Mouse (Mus musculus) heart, postnatal 0 days (tissue): Measurements from ENCODE around the gene Clhc1. TPM values are rescaled to one million over a fixed set of nuclear protein-coding genes. Genes with fewer than 3 reads are reported as not detected.
A peak's percentile ranks its signal among the peaks of the same experiment; 100 is the strongest.

Experiments used
- ATAC-seq: fragments of 200-750 bp; cut with Nextera tagmentation; 2 replicates; pipeline ENCODE4 v1.8.0; 2017; ENCODE audit warnings: low read depth, moderate number of reproducible peaks, moderate library complexity; ENCODE audit not compliant: insufficient read depth
- DNase-seq: peaks from one replicate; pipeline ENCODE4 v3.0.0-alpha.2; 2016; ENCODE audit warnings: low spot score
- H3K27ac ChIP-seq: fragments of 300-500 bp; sonication (generic); 2 replicates; pipeline ENCODE4 v1.5.1; 2014; ENCODE audit warnings: low read depth, mild to moderate bottlenecking
- H3K27me3 ChIP-seq: fragments of 300-500 bp; sonication (generic); 2 replicates; pipeline ENCODE4 v1.6.1; 2014; ENCODE audit warnings: low read length, mixed read lengths; ENCODE audit not compliant: control insufficient read depth, insufficient read depth
- H3K36me3 ChIP-seq: fragments of 300-500 bp; sonication (generic); replicated peaks from 2 replicates; pipeline ENCODE4 v1.6.1; 2014; ENCODE audit warnings: low read length, mixed read lengths; ENCODE audit not compliant: control insufficient read depth, insufficient read depth
- H3K4me1 ChIP-seq: fragments of 300-500 bp; sonication (generic); 2 replicates; pipeline ENCODE4 v1.6.1; 2014; ENCODE audit warnings: antibody characterized with exemption; ENCODE audit not compliant: control insufficient read depth, insufficient read depth
- H3K4me2 ChIP-seq: fragments of 300-500 bp; sonication (generic); 2 replicates; pipeline ENCODE4 v1.6.1; 2014; ENCODE audit warnings: low read depth, mild to moderate bottlenecking, low read length, moderate library complexity
- H3K4me3 ChIP-seq: fragments of 300-500 bp; sonication (generic); 2 replicates; pipeline ENCODE4 v1.5.1; 2014; ENCODE audit warnings: low read depth, low read length
- H3K9ac ChIP-seq: fragments of 300-500 bp; sonication (generic); replicated peaks from 2 replicates; pipeline ENCODE4 v1.6.1; 2014; ENCODE audit warnings: low read depth, low read length, mixed read lengths
- H3K9me3 ChIP-seq: fragments of 300-500 bp; sonication (generic); replicated peaks from 2 replicates; pipeline ENCODE4 v1.6.1; 2016; ENCODE audit warnings: low read length; ENCODE audit not compliant: control insufficient read depth
- CTCF ChIP-seq: IDR thresholded peaks from 2 replicates; pipeline ENCODE4 v1.5.1; 2016; ENCODE audit warnings: antibody characterized with exemption, control low read depth, low read depth
- EP300 ChIP-seq: IDR thresholded peaks from 2 replicates; pipeline ENCODE4 v1.6.1; 2016; ENCODE audit warnings: antibody characterized with exemption, low read depth
- WGBS: fragments of 180-500 bp; shearing (Covaris S2); extraction: QIAGEN DNeasy Blood & Tissue Kit; methylation state at CpG from one replicate; pipeline ENCODE4 v1.1.7; 2014; 5-methylcytosine and 5-hydroxymethylcytosine counted together
- polyA plus RNA-seq: library from polyadenylated mRNA; unstranded; fragments of >200 nt; fragmentation: Nextera tagmentation; extraction: Ambion mirVana; gene quantifications from 2 replicates; pipeline ENCODE4 v1.2.1, GENCODE M21; 2015
- total RNA-seq: library from RNA; depleted of rRNA; stranded (reverse); fragments of >200 nt; gene quantifications from 2 replicates; pipeline ENCODE4 v1.2.3, GENCODE M21; 2014; ENCODE audit warnings: low replicate concordance

Gene Clhc1
- total and polyA plus RNA-seq, 2 experiments from 2014 or later = 0.11 TPM; not detected in 1

DNA sequence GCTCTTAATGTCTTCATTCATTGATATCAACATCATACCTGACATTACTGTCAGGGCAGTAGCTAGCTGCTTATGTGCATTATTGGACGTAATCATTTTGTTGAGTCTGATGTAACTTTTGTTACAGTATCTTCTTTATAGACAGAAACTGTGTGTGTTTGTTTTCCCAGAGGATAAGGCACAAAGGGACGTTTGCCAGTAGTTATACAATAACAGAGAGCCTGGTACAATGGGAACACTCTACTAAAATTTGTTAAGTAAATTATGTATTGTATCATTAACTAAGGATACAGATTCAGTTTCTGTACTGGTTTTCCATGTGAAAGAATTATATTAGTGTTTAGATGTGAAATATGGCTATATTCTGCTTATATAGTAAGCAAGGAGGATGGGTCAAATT lies 24.9 kb downstream of the Clhc1 start:
- ATAC-seq (no peak), DNase-seq (no peak)
- Histone ChIP-seq H3K9me3 (no peaks in the 10 kb centered on the region), H3K27me3 (no peaks in the 10 kb centered on the region), H3K4me1 (no peaks in the 10 kb centered on the region), H3K4me2 (no peak overlapping the region), H3K9ac (no peak overlapping the region), H3K4me3 (no peak overlapping the region), H3K27ac (no peak overlapping the region), H3K36me3 (no peaks in the 10 kb centered on the region)
- TF ChIP-seq EP300 = no peak
- no peak for TF ChIP-seq CTCF
- 67% methylated on average over 2 of the region's 2 CpGs for WGBS

DNA sequence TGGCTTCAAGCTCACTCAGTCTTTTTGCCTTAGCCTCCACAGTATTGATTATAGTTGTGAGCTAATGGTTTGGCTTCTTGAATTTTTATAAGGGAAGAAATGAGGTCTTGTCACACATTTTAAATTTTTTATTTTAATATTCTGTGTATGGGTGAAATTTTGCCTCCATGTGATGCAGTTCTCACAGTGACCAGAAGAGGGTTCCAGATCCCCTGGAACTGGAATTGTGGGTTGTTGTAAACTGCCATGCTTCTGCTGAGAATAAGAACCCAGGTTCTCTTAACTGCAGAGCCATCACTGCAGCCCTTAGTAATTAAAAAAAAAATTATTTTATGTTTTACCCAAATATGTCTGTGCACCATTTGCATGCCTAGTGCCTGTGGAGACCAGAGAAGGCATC lies 31.9 kb downstream of the Clhc1 start:
- ATAC-seq = no peak

DNA sequence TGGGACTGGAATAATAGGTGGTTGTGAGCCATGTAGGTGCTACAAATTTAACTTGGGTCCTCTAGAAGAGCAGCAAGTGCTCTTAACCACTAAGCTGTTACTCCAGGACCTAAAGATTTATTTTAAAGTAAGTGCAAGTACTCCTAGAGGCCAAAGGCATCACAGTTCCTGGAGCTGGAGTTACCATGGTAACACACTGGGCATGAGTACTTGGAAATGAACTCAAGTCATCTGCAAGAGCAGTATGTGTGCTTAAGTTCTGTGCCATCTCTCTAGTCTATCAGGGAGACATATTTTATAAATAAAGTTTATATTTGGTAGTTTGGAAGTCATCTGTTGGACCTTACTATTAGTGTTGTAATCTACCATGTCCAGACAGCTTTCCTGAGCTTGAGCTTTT lies 47.5 kb downstream of the Clhc1 start:
- no peak for DNase-seq
- TF ChIP-seq CTCF (no peak), EP300 (no peak)

More for the DNA sequence above, 31.9 kb downstream of the Clhc1 start:
- no peak for DNase-seq
- H3K9me3 ChIP-seq = 0 out of 2 replicates have a peak, but pooled peaks cover 4% of the 10 kb centered on the region
- no peak overlapping the region for H3K9ac ChIP-seq
- H3K4me2 ChIP-seq = no peak overlapping the region
- TF ChIP-seq CTCF (peak; percentile 57), EP300 (no peak)
- H3K27ac ChIP-seq = no peak overlapping the region
- H3K4me1 ChIP-seq = no peaks in the 10 kb centered on the region
- no peak overlapping the region for H3K4me3 ChIP-seq
- no peaks in the 10 kb centered on the region for H3K27me3 ChIP-seq
- no peaks in the 10 kb centered on the region for H3K36me3 ChIP-seq

DNA sequence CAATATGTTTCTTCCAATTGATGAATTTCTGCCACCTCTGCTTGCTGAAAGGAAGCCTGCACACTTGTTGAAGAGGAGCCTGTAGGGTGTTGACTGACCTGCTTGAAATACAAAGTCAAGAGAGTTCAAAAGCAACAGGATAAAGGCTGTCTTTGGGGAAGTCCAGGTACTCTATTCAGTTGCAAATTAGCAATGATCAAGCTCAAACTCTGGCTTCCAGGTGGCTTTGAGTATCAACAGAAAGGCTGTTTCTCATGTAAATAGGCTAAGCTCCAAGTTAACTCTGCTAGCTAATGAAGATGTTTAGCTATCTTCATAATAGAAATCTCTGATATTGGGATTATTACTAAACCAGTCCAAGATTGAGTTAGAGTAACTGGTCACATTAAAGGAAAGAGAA lies 49.4 kb downstream of the Clhc1 start:
- H3K4me3 ChIP-seq = no peak overlapping the region
- ATAC-seq = no peak
- no peak overlapping the region for H3K9ac ChIP-seq
- no peak for DNase-seq
- H3K4me1 ChIP-seq = no peaks in the 10 kb centered on the region
- no peaks in the 10 kb centered on the region for H3K27me3 ChIP-seq
- no peaks in the 10 kb centered on the region for H3K36me3 ChIP-seq
- H3K4me2 ChIP-seq = no peak overlapping the region
- no peaks in the 10 kb centered on the region for H3K9me3 ChIP-seq
- no peak for TF ChIP-seq CTCF
- no peak for TF ChIP-seq EP300
- no peak overlapping the region for H3K27ac ChIP-seq

More for the DNA sequence above, 47.5 kb downstream of the Clhc1 start:
- no peaks in the 10 kb centered on the region for H3K27me3 ChIP-seq
- ATAC-seq = no peak
- no peak overlapping the region for H3K4me2 ChIP-seq
- no peak overlapping the region for H3K27ac ChIP-seq
- H3K9me3 ChIP-seq = no peaks in the 10 kb centered on the region
- no peaks in the 10 kb centered on the region for H3K36me3 ChIP-seq
- no peak overlapping the region for H3K4me3 ChIP-seq
- H3K9ac ChIP-seq = no peak overlapping the region
- H3K4me1 ChIP-seq = no peaks in the 10 kb centered on the region

DNA sequence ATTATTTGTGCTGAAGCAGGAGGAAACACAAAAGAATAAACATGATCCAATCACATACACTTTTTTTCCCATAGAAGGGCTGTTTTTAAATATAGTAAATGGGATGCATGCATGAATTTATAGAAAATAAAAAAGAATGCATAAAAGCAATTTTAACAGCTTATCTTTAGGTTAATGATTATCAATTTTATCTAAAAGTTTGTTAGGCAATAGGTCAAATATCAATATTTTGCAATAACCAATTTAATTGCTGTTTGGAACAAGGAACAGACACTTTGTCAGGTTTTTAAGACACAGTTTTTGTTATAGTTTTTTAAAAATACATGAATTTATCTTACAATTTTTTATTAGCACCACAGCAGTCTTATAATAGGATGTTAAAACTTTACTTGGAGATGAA lies 51.2 kb downstream of the Clhc1 start:
- ATAC-seq (no peak), DNase-seq (no peak)
- H3K9ac ChIP-seq = no peak overlapping the region
- H3K27me3 ChIP-seq = no peaks in the 10 kb centered on the region
- no peak overlapping the region for H3K27ac ChIP-seq
- H3K36me3 ChIP-seq = no peaks in the 10 kb centered on the region
- no peak overlapping the region for H3K4me3 ChIP-seq
- H3K4me2 ChIP-seq = no peak overlapping the region
- no peak for TF ChIP-seq CTCF
- TF ChIP-seq EP300 = no peak
- no peaks in the 10 kb centered on the region for H3K4me1 ChIP-seq
- no peaks in the 10 kb centered on the region for H3K9me3 ChIP-seq

DNA sequence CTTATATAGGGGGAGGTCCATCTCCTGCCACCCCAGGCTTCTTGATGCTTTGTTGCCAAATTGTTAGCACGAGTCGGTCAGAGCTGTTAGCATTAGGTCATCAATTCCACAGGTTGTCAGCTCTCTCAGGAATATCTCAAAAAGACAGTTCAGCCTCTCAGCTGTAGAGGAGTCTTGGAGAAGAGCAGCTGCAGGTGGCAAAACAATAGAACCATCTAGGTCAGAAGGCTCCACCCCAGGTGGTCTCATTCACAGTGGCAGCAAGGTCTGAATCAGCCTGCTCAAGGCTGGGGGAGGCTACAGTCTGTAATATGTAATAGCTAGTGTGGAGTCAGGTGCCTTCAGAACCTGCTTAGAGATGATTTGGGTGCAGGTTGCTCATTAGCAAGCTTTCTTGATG lies 55.8 kb downstream of the Clhc1 start:
- DNase-seq (no peak), ATAC-seq (no peak)
- Histone ChIP-seq H3K36me3 (no peaks in the 10 kb centered on the region), H3K27ac (no peak overlapping the region), H3K9me3 (no peaks in the 10 kb centered on the region), H3K27me3 (no peaks in the 10 kb centered on the region), H3K4me3 (no peak overlapping the region), H3K9ac (no peak overlapping the region), H3K4me1 (no peaks in the 10 kb centered on the region), H3K4me2 (no peak overlapping the region)
- TF ChIP-seq EP300 (no peak), CTCF (no peak)
- WGBS = 43% methylated on average over 2 of the region's 2 CpGs
